Mouse (Mus musculus) thymus, adult 2 months (tissue): ENCODE data around the gene Vmn1r188. TPM values are rescaled to one million over a fixed set of nuclear protein-coding genes. Genes with fewer than 3 reads are reported as not detected.

ENCODE experiments used
- polyA plus RNA-seq: library from polyadenylated mRNA; depleted of rRNA; stranded (reverse); fragments of >200 nt; gene quantifications from 2 replicates; pipeline ENCODE4 v1.2.3, GENCODE M21; 2012; rRNA removed

Gene Vmn1r188
- polyA plus RNA-seq, 1 experiment, result not detected

Other genes starting within 250 kb of the Vmn1r188 start
- 1.1 and 1.6 TPM in 2 replicates for gene Zfp184, start 139.3 kb upstream of the Vmn1r188 start, polyA plus RNA-seq
- 0.08 and 0.23 TPM in 2 replicates for gene Pom121l2, start 103.2 kb upstream of the Vmn1r188 start, polyA plus RNA-seq
- 640 and 1,004 TPM in 2 replicates for gene Prss16, start 74.7 kb upstream of the Vmn1r188 start, polyA plus RNA-seq
- 248 and 460 TPM in 2 replicates for gene Hist1h2ah, start 48.9 kb upstream of the Vmn1r188 start, polyA plus RNA-seq
- 322 and 402 TPM in 2 replicates for gene Hist1h2bk, start 48.6 kb upstream of the Vmn1r188 start, polyA plus RNA-seq
- 33.1 and 38.5 TPM in 2 replicates for gene Hist1h4i, start 43.1 kb upstream of the Vmn1r188 start, polyA plus RNA-seq
- 149 and 177 TPM in 2 replicates for gene Hist1h2ag, start 41.5 kb upstream of the Vmn1r188 start, polyA plus RNA-seq
- 177 and 218 TPM in 2 replicates for gene Hist1h2bj, start 41.2 kb upstream of the Vmn1r188 start, polyA plus RNA-seq
- gene Vmn1r189, start 21.4 kb downstream of the Vmn1r188 start, polyA plus RNA-seq, result not detected in 2 replicates
- not detected in 2 replicates for gene Vmn1r191, start 99.5 kb downstream of the Vmn1r188 start, polyA plus RNA-seq
- not detected in 2 replicates for gene Vmn1r192, start 106.7 kb downstream of the Vmn1r188 start, polyA plus RNA-seq
- gene Vmn1r193, start 138.7 kb downstream of the Vmn1r188 start, polyA plus RNA-seq, result not detected in 2 replicates
- gene Vmn1r194, start 159.8 kb downstream of the Vmn1r188 start, polyA plus RNA-seq, result not detected in 2 replicates
- gene Vmn1r195, start 186.1 kb downstream of the Vmn1r188 start, polyA plus RNA-seq, result not detected in 2 replicates
- not detected in 2 replicates for gene Vmn1r196, start 205.5 kb downstream of the Vmn1r188 start, polyA plus RNA-seq
- not detected in 2 replicates for gene Vmn1r197, start 240.1 kb downstream of the Vmn1r188 start, polyA plus RNA-seq